Mouse (Mus musculus) heart, adult 2 months (tissue): ENCODE measurements at regions not wholly inside any gene's neighbourhood (a gene's known extent, or its start where the extent isn't known, plus 50 kb on each side); places are given as distances from the start of the nearest gene placed in this dataset.

ENCODE experiments used
- CTCF ChIP-seq: fragments of 200-600 bp; IDR thresholded peaks from 2 replicates; pipeline ENCODE4 v1.8.1; 2022; ENCODE audit warnings: antibody characterized with exemption, mild to moderate bottlenecking, moderate library complexity
- POLR2A ChIP-seq: fragments of 200-500 bp; IDR thresholded peaks from 2 replicates; pipeline ENCODE4 v1.6.1; 2011; ENCODE audit warnings: mild to moderate bottlenecking, low read depth, low read length, control low read depth; ENCODE audit not compliant: insufficient read depth

DNA sequence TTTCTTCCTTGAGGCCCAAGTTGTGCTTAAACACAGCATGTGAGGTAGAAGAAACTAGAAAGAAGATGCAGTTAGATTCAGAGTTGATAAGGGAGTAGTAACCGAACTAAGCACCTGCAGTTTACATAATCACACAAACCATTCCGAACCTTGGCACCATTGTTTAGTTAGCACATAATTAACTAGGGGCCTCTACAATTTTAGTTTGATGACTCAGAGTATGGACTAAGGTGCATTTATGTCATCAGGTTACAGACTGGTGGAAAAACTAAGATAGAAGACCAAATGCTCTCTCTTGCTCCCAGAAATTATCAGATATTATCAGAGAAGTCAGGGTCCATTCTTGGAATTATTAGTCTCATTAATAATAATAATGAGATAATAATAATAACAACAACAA lies 134.9 kb upstream of the Usp25 start:
- no peak for TF ChIP-seq CTCF
- TF ChIP-seq POLR2A = no peak
